Mouse (Mus musculus): ENCODE measurements at regions not wholly inside any gene's neighbourhood (a gene's known extent, or its start where the extent isn't known, plus 50 kb on each side); places are given as distances from the start of the nearest gene placed in this dataset.

- no peak for TF ChIP-seq USF1 (IDR thresholded peaks at IDR 0.05; ENCODE audit: low read depth)
- TF ChIP-seq CEBPB (IDR thresholded peaks at IDR 0.05; ENCODE audit: low read depth) = no peak
- no peak for TF ChIP-seq CTCF (IDR thresholded peaks at IDR 0.05; ENCODE audit: control insufficient read depth, insufficient read depth, insufficient read length)
- TF ChIP-seq MYOG (IDR thresholded peaks at IDR 0.05; ENCODE audit: control insufficient read depth, extremely low read depth, insufficient read length) = no peak
- TF ChIP-seq MAX (IDR thresholded peaks at IDR 0.05) = no peak
- no peak for TF ChIP-seq FOSL1 (IDR thresholded peaks at IDR 0.05; ENCODE audit: insufficient read depth, low read length, poor library complexity, severe bottlenecking)
- no peak for TF ChIP-seq MYOD1 (IDR thresholded peaks at IDR 0.05; ENCODE audit: control insufficient read depth, insufficient read length, low read depth)
- no peak overlapping the region for H3ac ChIP-seq (ENCODE audit: control insufficient read depth, insufficient read length, low read depth)
- no peaks in the 10 kb centered on the region for H3K79me3 ChIP-seq (ENCODE audit: low read depth)
- H3K27me3 ChIP-seq (ENCODE audit: control insufficient read depth, insufficient read depth, insufficient read length) = no peaks in the 10 kb centered on the region
- H3K4me3 ChIP-seq (ENCODE audit: insufficient read depth, poor library complexity, severe bottlenecking) = no peak overlapping the region
- no peaks in the 10 kb centered on the region for H3K79me2 ChIP-seq (ENCODE audit: control insufficient read depth, insufficient read depth)
- H3K36me3 ChIP-seq (ENCODE audit: control insufficient read depth, insufficient read depth) = no peaks in the 10 kb centered on the region
Observed at GRCm38 (mm10) chrX:99245541-99245940, 109.6 kb downstream of the Efnb1 start.

- no peak overlapping the region for H3ac ChIP-seq (ENCODE audit: control insufficient read depth, insufficient read length, low read depth)
- no peak for TF ChIP-seq CEBPB (IDR thresholded peaks at IDR 0.05; ENCODE audit: low read depth)
- no peak for TF ChIP-seq USF1 (IDR thresholded peaks at IDR 0.05; ENCODE audit: low read depth)
- no peak for TF ChIP-seq FOSL1 (IDR thresholded peaks at IDR 0.05; ENCODE audit: insufficient read depth, low read length, poor library complexity, severe bottlenecking)
- TF ChIP-seq MYOD1 (IDR thresholded peaks at IDR 0.05; ENCODE audit: control insufficient read depth, insufficient read length, low read depth) = no peak
- no peak for TF ChIP-seq MYOG (IDR thresholded peaks at IDR 0.05; ENCODE audit: control insufficient read depth, extremely low read depth, insufficient read length)
- TF ChIP-seq MAX (IDR thresholded peaks at IDR 0.05) = no peak
- no peak for TF ChIP-seq CTCF (IDR thresholded peaks at IDR 0.05; ENCODE audit: control insufficient read depth, insufficient read depth, insufficient read length)
- no peaks in the 10 kb centered on the region for H3K27me3 ChIP-seq (ENCODE audit: control insufficient read depth, insufficient read depth, insufficient read length)
- no peaks in the 10 kb centered on the region for H3K36me3 ChIP-seq (ENCODE audit: control insufficient read depth, insufficient read depth)
- no peaks in the 10 kb centered on the region for H3K79me3 ChIP-seq (ENCODE audit: low read depth)
- no peak overlapping the region for H3K4me3 ChIP-seq (ENCODE audit: insufficient read depth, poor library complexity, severe bottlenecking)
- no peaks in the 10 kb centered on the region for H3K79me2 ChIP-seq (ENCODE audit: control insufficient read depth, insufficient read depth)
Observed at GRCm38 (mm10) chrX:99243251-99243650, 107.3 kb downstream of the Efnb1 start.

- Histone ChIP-seq H3K79me3 (ENCODE audit: low read depth) (no peaks in the 10 kb centered on the region), H3K79me2 (ENCODE audit: control insufficient read depth, insufficient read depth) (no peaks in the 10 kb centered on the region), H3K4me3 (ENCODE audit: insufficient read depth, poor library complexity, severe bottlenecking) (no peak overlapping the region), H3K27me3 (ENCODE audit: control insufficient read depth, insufficient read depth, insufficient read length) (no peaks in the 10 kb centered on the region), H3ac (ENCODE audit: control insufficient read depth, insufficient read length, low read depth) (no peak overlapping the region), H3K36me3 (ENCODE audit: control insufficient read depth, insufficient read depth) (no peaks in the 10 kb centered on the region)
- TF ChIP-seq FOSL1 (IDR thresholded peaks at IDR 0.05; ENCODE audit: insufficient read depth, low read length, poor library complexity, severe bottlenecking) = no peak
Observed at GRCm38 (mm10) chrX:99241684-99242118, 105.8 kb downstream of the Efnb1 start.

- TF ChIP-seq MYOD1 (IDR thresholded peaks at IDR 0.05; ENCODE audit: control insufficient read depth, insufficient read length, low read depth) = no peak
- TF ChIP-seq CEBPB (IDR thresholded peaks at IDR 0.05; ENCODE audit: low read depth) = no peak
- no peak for TF ChIP-seq MAX (IDR thresholded peaks at IDR 0.05)
- TF ChIP-seq CTCF (IDR thresholded peaks at IDR 0.05; ENCODE audit: control insufficient read depth, insufficient read depth, insufficient read length) = no peak
- TF ChIP-seq USF1 (IDR thresholded peaks at IDR 0.05; ENCODE audit: low read depth) = no peak
- TF ChIP-seq MYOG (IDR thresholded peaks at IDR 0.05; ENCODE audit: control insufficient read depth, extremely low read depth, insufficient read length) = no peak
- no peaks in the 10 kb centered on the region for H3K27me3 ChIP-seq (ENCODE audit: control insufficient read depth, insufficient read depth, insufficient read length)
Observed at GRCm38 (mm10) chrX:99233035-99233434, 97.1 kb downstream of the Efnb1 start.

GRCm38 (mm10) chrX:99232331-99232730, 96.4 kb downstream of the Efnb1 start:
- Histone ChIP-seq H3K27me3 (ENCODE audit: control insufficient read depth, insufficient read depth, insufficient read length) (no peaks in the 10 kb centered on the region), H3K79me2 (ENCODE audit: control insufficient read depth, insufficient read depth) (no peaks in the 10 kb centered on the region), H3K79me3 (ENCODE audit: low read depth) (no peaks in the 10 kb centered on the region), H3K36me3 (ENCODE audit: control insufficient read depth, insufficient read depth) (no peaks in the 10 kb centered on the region), H3K4me3 (ENCODE audit: insufficient read depth, poor library complexity, severe bottlenecking) (no peak overlapping the region), H3ac (ENCODE audit: control insufficient read depth, insufficient read length, low read depth) (no peak overlapping the region)
- TF ChIP-seq MYOD1 (IDR thresholded peaks at IDR 0.05; ENCODE audit: control insufficient read depth, insufficient read length, low read depth) = no peak
- no peak for TF ChIP-seq USF1 (IDR thresholded peaks at IDR 0.05; ENCODE audit: low read depth)
- TF ChIP-seq MAX (IDR thresholded peaks at IDR 0.05) = no peak
- no peak for TF ChIP-seq CTCF (IDR thresholded peaks at IDR 0.05; ENCODE audit: control insufficient read depth, insufficient read depth, insufficient read length)
- no peak for TF ChIP-seq FOSL1 (IDR thresholded peaks at IDR 0.05; ENCODE audit: insufficient read depth, low read length, poor library complexity, severe bottlenecking)
- no peak for TF ChIP-seq CEBPB (IDR thresholded peaks at IDR 0.05; ENCODE audit: low read depth)
- no peak for TF ChIP-seq MYOG (IDR thresholded peaks at IDR 0.05; ENCODE audit: control insufficient read depth, extremely low read depth, insufficient read length)

More at GRCm38 (mm10) chrX:99233035-99233434, 97.1 kb downstream of the Efnb1 start:
- Histone ChIP-seq H3K79me2 (ENCODE audit: control insufficient read depth, insufficient read depth) (no peaks in the 10 kb centered on the region), H3K36me3 (ENCODE audit: control insufficient read depth, insufficient read depth) (no peaks in the 10 kb centered on the region), H3ac (ENCODE audit: control insufficient read depth, insufficient read length, low read depth) (no peak overlapping the region), H3K4me3 (ENCODE audit: insufficient read depth, poor library complexity, severe bottlenecking) (no peak overlapping the region), H3K79me3 (ENCODE audit: low read depth) (no peaks in the 10 kb centered on the region)

- TF ChIP-seq FOSL1 (IDR thresholded peaks at IDR 0.05; ENCODE audit: insufficient read depth, low read length, poor library complexity, severe bottlenecking) = no peak
- TF ChIP-seq CEBPB (IDR thresholded peaks at IDR 0.05; ENCODE audit: low read depth) = no peak
- no peak for TF ChIP-seq MYOG (IDR thresholded peaks at IDR 0.05; ENCODE audit: control insufficient read depth, extremely low read depth, insufficient read length)
- TF ChIP-seq MAX (IDR thresholded peaks at IDR 0.05) = no peak
- TF ChIP-seq CTCF (IDR thresholded peaks at IDR 0.05; ENCODE audit: control insufficient read depth, insufficient read depth, insufficient read length) = no peak
- no peak for TF ChIP-seq MYOD1 (IDR thresholded peaks at IDR 0.05; ENCODE audit: control insufficient read depth, insufficient read length, low read depth)
- TF ChIP-seq USF1 (IDR thresholded peaks at IDR 0.05; ENCODE audit: low read depth) = no peak
- H3K36me3 ChIP-seq (ENCODE audit: control insufficient read depth, insufficient read depth) = no peaks in the 10 kb centered on the region
- H3K27me3 ChIP-seq (ENCODE audit: control insufficient read depth, insufficient read depth, insufficient read length) = no peaks in the 10 kb centered on the region
- no peaks in the 10 kb centered on the region for H3K79me2 ChIP-seq (ENCODE audit: control insufficient read depth, insufficient read depth)
- no peak overlapping the region for H3K4me3 ChIP-seq (ENCODE audit: insufficient read depth, poor library complexity, severe bottlenecking)
- no peak overlapping the region for H3ac ChIP-seq (ENCODE audit: control insufficient read depth, insufficient read length, low read depth)
- no peaks in the 10 kb centered on the region for H3K79me3 ChIP-seq (ENCODE audit: low read depth)
Observed at GRCm38 (mm10) chrX:99225111-99225752, 89.3 kb downstream of the Efnb1 start.
